Mouse (Mus musculus) cortical plate, adult 2 months (tissue): ENCODE data around the gene Gm3543.
"Not testable (repeated sequence)": the region's sequence is repeated elsewhere in the genome, so short reads cannot be mapped to it uniquely, and the experiment has no call there.

Experiments used
- CTCF ChIP-seq: fragments of 200-500 bp; IDR thresholded peaks from 2 replicates; pipeline ENCODE4 v1.5.1; 2011; ENCODE audit warnings: mild to moderate bottlenecking, control low read depth, low read length; ENCODE audit not compliant: insufficient read depth; ENCODE audit errors: extremely low read depth
- POLR2A ChIP-seq: fragments of 200-500 bp; IDR thresholded peaks from 2 replicates; pipeline ENCODE4 v1.6.1; 2011; ENCODE audit warnings: mild to moderate bottlenecking, low read length, control low read depth; ENCODE audit not compliant: insufficient read depth; ENCODE audit errors: extremely low read depth

DNA sequence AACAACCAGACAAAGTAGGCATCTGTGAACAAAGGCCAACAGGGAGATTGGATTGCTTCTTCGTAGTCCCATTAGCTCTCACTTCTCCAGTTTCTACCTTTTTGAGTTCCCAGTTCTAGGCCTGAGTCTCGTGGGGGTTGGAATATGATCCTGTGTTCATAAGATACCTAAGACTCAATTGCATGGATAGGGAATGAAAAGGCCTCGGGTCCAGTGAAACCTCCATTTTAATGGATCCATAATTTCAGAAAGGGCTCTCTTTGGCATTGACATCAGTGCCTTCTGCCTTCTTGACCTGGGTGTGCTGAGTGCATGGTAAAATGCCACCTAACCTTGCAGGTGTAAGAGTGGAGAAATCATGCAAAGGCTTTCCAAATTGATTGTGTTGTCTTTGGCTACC, 14.5 kb downstream of the Gm3543 start:
- TF ChIP-seq POLR2A, CTCF: not testable (repeated sequence)
